Mouse (Mus musculus): ENCODE data around the gene Dnmt3c.
"Not testable (repeated sequence)": the region's sequence is repeated elsewhere in the genome, so short reads cannot be mapped to it uniquely, and the experiment has no call there.

Dnmt3c gene

DNA sequence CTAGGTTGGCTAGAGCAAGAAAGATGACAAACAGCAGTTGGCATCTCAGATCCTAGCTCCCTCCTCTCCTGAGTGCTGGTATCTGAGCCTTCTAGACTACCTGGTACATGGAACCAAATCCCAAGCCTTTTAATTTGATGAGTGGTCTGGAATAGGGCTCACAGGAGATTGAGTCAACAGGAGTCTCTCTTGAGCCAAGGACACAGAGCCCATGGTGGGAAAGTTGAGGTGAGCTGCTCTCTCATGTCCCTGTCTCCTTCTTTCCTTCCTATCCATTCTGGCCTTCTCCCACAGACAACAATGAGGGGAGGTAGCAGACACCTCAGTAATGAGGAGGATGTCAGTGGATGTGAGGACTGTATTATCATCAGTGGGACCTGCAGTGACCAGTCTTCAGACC, at the start of gene Dnmt3c:
Gene Dnmt3c, plus strand, starts transcription at position 301 of the 400 bp plus-strand sequence.
- DNase-seq = no peak

DNA sequence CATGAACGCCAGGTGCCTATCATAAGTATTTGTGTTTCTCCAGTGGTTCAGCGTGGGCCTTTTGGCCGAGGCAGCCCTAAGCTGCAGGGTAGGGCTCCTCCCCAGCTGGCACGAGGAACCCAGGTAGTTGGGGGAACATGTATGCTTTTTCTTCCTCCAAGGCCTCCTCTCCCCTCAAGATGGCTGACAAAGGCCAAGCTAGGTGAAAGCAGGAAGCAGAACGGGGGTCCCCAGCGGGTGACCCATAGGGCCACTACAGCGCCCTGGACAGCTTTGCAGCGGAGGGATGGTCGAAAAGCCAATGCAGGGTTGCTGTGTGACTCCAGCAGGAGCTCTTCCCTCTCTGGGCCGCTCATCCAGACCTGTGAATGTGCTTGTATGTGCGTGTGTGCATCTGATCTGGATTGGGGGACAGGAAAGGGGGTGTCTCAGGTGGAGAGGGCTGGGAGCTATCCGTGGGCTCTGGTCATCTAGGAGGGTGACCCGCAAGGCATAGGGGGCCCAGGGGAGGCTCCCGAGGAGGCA, 47.6 kb upstream of the Dnmt3c start:
- no peak for DNase-seq

DNA sequence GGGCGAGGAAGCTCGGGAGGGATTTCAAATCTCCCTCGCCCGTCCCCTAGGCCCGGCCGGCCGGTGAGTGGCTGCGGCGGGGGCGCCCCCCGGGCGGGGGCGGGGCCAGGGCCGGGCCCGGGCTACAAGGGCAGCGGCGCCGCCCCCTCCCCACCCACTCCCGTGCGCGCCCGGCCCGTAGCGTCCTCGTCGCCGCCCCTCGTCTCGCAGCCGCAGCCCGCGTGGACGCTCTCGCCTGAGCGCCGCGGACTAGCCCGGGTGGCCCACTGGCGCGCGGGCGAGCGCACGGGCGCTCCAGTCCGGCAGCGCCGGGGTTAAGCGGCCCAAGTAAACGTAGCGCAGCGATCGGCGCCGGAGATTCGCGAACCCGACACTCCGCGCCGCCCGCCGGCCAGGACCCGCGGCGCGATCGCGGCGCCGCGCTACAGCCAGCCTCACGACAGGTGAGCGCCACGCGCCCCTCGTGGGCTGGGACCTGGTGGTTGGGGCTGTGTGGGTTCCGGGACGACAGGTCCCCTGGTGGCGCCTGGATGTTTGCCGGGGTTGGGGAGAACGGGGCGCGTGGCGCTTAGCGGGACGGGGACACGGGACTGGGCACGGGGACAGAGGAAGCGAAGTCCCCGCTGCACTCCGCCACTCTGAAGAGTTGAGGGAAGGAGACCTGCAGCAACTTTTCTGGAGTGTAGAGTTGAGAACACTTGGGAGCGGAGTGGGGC, 47.0 kb upstream of the Dnmt3c start, which contains the start of gene Dnmt3b:
Gene Dnmt3b, plus strand, starts transcription at position 153 of the 716 bp plus-strand sequence.
- peak; percentile 57 for DNase-seq

DNA sequence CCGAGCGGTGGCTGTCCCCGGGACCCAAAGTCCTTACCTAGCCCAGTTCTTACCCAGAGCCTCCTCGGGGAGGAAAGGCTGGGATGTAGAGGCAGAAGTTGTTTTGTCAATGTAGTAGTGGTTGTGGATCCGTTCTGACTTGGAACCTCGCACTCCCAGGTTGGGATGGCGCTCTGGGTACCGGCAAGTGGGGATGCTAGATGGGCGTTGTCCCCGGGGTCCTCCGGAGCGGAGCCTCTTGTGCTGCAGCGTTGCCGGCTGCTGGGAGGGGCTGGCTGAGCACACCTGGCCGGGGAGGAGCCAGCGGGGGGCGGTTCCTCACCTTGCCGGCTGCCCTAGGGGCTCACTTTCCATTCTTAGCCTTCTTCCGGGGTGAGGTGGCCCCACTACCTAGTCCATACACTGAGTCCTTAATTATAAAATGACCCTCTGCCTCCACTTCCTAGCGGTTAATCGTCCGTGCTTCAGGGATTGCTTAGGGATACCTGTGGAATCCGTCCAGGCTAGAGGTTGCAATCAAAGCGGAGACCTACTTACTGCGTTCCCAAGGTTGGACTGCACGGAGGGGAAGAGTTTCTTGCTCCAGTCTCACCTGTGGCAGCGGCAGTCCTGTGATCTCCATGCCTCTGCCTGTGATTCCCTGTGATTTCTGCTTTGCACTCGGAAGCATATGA, 46.3 kb upstream of the Dnmt3c start:
- DNase-seq = no peak

DNA sequence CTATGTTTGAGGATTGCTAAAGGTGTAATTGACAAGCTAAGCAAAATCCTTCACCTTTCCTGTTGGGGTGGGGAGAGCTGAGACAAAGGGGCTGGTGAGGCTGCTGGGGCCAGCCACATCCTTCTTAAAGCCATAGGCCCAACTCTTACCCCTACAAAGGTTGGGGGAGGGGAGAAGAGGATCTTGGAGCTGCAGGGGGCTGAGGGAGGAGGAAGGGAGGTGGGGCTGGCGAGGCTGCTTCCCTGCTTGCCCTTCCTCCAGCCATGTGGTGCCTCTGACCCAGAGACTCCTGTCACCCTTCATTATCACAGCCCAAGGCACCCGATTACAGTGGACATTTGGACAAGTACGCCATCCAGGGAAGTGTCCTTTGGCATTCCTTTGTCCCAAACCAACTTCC, 44.8 kb upstream of the Dnmt3c start:
- no peak for DNase-seq

DNA sequence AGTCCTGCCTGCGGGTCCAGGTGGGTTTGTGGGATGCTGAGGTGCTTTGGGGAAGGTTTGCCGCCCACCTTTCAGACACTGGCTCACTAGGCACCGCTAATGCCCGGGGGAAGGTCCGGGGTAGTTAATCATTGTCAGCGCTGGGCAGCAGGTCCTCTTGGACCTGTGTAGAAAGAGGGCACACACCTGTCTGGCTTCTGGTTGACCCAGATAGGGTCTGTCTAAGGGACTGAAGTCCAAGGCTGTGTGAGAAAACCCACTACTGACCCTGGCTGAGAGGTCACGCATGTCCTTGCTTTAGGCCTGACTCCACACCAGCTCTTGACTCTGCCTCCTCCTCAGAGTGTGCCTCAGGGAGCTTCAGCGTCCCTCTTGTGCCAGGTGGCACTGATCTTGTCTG, 38.8 kb upstream of the Dnmt3c start:
- DNase-seq = not testable (repeated sequence)

DNA sequence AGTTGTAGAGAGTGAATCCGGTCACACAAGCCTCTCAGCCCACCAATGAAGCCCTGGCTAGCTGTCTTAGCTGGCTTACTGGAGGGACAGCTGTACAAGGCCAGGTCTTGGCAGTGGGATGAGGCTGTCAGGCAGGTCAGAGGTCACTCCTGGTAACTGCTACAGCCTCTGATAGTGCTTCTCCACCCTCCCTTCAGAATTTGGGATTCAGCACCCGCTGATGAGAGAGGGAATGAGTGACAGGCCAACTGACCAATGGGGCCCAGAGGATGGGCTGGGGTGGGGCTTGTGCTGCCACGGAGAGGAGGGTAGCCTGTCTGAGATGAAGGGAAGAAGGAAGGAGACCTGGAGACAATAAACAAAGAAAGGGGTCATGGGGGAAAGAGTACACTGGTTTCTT, 35.8 kb upstream of the Dnmt3c start:
- no peak for DNase-seq

DNA sequence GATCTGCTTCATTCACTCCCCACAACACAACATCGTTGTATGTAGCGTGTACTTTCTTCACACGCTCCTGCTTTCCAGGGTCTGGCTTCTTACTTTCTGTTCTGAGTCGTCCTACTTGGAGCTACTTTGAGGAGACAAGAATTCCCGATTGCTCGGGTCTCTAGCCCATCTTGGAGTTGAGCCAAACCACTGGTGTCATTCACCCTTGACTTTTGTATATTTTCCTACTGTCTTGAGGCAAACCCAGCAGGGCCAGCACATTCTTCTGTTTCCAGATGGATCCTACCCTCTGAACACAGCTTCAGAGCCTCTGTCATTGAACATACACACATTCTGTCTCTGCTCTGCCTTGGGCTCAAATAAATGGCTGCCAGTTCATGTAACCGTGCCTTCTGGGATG, 31.1 kb upstream of the Dnmt3c start:
- DNase-seq = no peak

DNA sequence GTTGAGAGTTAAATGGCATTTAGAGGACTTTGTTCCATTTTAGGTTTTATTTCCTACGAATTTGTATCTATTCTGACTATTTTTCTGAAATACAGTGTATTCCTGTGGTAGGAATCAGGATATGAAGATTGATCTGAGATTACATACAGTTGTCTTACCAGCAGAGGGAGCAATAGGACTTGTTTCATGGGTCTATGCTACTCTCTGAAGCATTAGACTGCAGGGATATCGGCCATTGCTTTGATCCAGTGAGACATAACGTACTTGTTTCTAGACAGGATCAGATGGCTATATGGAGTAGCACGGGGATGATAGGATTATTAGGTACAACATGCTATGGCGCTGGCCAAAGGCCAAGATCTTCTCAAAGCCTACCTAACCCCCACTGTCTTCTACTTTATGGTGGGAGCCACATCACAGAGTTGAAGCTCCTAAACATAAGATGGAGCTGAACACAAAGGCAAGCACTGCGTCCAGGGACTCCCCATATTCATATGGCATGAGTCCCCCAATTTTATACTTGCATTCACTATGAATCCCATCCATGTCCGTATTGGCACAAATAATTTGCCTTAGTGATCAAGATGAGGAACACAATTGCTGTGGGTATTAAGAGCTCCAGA, 27.6 kb upstream of the Dnmt3c start:
- DNase-seq = peak; percentile 16

DNA sequence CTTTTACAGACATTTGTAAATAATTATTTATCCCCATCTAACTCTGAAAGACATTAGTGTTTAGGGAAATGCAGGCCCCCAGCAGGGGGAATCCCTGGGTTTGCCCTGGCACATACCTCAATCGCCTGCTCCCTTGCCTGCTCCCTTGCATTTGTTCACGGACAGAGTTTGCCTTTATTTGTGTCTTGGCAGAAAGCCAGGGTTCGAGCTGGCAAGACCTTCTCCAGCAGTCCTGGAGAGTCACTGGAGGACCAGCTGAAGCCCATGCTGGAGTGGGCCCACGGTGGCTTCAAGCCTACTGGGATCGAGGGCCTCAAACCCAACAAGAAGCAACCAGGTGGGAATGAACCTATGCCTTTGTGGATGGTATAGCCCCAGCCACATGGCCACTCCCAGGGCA, 26.3 kb upstream of the Dnmt3c start:
- DNase-seq = peak; percentile 13

DNA sequence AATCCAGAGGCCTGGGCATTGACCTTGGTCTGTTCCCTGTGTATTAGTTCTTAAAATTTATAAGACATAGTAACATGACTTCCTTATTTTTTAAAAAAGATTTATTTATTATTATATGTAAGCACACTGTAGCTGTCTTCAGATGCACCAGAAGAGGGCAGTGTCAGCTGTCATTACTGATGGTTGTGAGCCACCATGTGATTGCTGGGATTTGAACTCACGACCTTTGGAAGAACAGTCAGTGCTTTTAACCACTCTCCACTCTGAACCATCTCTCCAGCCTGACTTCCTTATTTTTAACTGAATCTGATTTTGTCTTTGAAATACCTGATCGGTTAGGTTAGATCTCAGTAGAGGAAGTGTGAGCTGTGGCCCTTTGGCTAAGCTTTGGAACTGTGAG, 23.8 kb upstream of the Dnmt3c start:
- no peak for DNase-seq

DNA sequence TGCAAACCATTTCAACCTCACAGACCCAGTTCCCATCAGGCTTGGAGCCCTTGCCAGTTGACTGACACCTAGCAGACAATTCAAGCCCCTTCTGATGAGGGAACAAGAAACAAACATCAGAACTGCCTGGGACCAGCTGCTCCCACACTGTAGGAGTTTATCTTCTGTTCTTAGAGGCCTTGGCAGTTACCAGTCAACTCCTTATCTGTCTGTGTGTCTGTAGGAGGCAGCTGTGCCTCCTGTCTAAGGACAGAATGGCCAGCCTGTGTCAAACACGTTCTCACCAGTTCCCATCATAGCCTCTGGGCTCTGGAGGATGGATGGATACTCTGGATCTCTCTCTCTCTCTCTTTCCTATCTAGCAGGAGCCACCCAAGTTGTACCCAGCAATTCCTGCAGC, 21.1 kb upstream of the Dnmt3c start:
- not testable (repeated sequence) for DNase-seq

DNA sequence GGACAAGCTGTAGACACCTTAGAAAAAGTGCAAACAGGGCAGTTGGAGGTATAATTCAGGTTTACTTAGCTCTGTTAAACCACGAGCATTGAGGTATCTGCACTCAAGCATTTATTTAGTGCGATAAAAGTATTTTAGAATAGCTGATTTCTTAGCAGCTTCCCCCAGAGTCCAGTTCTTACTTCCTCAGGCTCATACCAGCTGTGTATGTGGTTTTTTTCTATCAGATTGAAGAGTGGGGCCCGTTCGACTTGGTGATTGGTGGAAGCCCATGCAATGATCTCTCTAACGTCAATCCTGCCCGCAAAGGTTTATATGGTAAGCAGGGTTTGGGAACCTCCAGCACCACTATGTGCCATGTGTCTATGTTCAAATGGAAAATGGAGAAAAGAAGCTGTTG, 19.5 kb upstream of the Dnmt3c start:
- no peak for DNase-seq

DNA sequence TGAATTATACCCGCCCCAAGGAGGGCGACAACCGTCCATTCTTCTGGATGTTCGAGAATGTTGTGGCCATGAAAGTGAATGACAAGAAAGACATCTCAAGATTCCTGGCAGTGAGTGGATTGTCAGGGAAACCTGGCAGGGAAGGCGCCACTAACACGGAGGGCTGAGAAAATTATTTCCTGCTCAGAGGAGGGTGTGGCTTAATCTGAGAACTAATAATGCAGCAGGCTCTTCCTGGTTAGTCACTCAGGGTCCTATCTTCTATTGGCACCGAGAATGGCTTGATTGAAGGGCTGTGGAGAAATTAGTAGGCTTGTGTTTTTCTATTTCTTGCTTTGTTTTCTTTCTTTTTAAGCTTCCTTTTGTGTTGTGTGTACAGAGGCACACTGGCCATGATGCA, 18.9 kb upstream of the Dnmt3c start:
- DNase-seq = no peak

DNA sequence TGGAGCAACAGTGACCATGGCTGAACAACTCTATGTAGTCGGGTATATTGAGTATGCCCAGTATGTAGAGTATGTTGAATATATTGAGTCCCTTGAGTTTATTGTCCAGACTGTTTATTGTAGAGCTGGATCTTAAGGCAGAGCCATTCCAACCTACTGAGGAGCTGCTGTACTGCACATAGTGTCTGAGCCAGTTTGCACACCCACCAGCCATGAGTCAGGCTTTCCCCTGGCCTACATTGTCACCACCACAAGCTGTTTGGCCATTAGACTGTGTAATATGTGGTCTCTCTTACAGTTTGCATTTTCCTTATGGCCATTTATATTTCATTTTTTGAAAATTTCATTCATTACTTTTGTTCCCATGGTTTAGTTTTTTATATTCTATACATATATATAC, 16.5 kb upstream of the Dnmt3c start:
- DNase-seq = no peak

DNA sequence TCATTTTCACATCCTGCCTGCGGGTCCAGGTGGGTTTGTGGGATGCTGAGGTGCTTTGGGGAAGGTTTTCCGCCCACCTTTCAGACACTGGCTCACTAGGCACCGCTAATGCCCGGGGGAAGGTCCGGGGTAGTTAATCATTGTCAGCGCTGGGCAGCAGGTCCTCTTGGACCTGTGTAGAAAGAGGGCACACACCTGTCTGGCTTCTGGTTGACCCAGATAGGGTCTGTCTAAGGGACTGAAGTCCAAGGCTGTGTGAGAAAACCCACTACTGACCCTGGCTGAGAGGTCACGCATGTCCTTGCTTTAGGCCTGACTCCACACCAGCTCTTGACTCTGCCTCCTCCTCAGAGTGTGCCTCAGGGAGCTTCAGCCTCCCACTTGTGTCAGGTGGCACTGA, 3.0 kb upstream of the Dnmt3c start:
- DNase-seq = not testable (repeated sequence)

DNA sequence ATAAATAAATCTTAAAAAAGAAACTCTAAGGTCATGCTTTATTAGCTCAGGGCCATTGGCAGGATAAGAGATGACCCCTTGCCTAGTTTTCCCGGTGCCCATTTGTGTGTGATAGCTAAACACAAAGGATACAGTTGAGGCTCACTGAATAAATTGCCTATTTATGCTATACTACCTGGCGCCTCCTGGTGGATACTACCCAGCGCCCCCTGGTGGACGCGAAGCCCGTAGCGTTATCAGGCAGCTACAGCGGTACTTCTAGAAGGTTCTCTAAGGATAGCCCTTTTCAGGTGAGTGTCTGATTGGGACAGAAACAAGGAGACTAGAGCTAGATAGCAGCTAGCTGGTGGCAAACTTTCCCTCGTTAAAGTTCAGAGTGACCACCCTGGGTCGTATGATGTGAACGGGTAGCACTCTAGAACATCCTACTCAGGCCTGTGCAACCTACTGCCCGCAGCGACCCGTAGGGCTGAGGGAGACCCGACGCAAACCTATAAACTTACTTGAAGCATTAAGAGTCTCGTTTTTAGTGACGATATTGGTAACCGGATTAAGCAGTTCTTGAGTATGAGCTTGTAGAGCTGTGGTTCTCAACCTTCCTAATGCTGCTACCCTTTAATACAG, 1.9 kb upstream of the Dnmt3c start:
- peak; percentile 40 for DNase-seq

DNA sequence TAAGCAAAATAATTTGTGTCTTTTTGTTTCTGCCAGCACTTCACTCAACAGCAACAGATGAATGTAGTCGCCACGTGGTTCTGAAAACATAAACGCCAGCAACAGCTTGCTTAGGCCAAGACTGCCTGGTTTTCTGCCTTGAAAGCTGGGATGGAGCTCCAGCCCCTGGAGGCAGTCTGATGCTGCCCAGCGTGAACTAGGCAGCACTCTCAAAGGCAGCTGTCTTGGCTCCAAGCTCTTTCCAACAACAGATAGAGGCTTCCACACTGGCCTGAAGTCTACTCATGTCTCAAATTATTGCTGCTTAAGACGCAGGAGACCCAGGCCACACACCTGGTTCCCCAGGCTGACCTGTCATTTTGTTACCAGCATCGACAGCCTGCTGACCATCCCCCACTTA, 6.9 kb downstream of the Dnmt3c start:
- DNase-seq = no peak

DNA sequence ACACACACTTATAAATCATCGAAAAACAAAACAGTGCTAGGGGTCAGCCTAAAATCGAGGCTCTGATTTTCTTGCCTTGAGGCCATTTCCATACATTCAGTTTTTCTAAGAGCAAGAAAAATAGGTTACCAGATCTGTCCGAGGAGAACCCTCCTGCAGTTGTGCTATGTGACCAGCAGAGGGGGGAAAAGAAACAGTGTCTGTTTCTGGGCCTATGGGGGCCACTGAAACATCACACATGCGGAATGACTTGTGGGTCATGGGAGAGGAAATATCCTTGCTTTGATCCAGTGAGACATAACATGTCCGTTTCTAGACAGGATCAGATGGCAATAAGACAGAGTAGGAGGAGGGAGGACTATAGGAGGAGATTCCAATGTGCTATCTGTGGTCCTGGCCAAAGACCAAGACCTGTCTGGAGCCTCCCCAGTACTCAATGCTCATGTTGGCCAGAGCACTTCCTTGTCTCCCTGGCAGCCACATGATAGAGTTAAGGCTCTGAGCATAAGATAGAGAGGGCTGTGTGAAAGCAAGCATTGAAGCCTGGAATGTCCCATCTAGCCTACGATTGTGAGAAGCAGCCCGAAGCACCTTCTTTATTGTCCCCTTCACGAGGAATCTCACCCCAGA, 14.4 kb downstream of the Dnmt3c start:
- DNase-seq = no peak

DNA sequence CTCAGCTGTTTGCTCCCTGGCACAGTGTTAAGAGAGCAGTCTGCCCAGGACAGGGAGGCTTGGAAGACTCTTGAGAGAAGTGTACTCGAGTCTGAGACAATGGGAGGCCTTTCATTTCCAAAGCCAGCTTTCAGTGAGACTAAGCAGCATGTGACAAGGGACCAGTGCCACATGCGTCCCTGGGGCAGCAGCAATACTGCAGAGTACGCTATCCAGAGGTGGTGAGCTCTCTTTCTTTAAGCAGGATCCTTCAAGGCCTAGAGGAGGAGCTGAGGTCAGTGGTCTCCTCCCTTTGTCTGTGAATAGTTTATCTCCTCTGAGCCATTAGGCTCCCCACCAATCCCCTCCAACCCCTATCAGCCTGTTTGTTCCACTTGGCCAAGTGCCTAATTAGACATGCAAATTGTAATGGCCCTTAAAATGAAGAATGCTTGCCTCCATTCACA, 16.2 kb downstream of the Dnmt3c start:
- DNase-seq = peak; percentile 5

DNA sequence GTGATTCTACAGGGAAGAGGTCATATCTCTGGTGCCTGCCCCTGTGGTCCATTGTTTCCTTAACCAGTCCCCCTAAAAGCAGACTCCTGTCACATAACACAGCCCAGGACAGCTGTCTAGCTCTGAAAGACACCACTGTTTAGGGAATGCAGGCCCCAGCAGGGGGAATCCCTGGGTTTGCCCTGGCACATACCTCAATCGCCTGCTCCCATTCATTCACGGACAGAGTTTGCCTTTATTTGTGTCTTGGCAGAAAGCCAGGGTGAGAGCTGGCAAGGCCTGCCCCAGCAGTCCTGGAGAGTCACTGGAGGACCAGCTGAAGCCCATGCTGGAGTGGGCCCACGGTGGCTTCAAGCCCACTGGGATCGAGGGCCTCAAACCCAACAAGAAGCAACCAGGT, 16.8 kb downstream of the Dnmt3c start:
- DNase-seq = peak; percentile 53

DNA sequence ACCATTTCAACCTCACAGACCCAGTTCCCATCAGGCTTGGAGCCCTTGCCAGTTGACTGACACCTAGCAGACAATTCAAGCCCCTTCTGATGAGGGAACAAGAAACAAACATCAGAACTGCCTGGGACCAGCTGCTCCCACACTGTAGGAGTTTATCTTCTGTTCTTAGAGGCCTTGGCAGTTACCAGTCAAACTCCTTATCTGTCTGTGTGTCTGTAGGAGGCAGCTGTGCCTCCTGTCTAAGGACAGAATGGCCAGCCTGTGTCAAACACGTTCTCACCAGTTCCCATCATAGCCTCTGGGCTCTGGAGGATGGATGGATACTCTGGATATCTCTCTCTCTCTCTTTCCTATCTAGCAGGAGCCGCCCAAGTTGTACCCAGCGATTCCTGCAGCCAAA, 21.4 kb downstream of the Dnmt3c start:
- not testable (repeated sequence) for DNase-seq

DNA sequence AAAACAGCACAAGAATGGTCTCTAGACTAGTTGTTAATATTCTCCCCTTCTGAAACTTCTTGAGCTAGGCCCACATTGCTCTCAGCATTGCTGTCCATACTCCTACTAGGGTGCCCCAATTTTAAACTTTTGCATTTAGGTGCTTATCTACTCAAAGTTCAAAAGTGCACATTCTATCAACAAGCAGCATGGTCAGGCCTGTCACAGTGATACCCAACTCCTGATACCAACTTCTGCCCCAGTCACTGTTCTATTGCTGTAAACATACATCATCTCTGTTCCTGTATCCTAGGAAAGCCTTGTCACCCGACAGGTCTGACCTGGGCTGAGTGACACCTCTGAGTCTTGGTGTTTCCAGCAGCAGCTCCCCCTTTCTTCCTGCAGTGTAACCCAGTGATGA, 26.6 kb downstream of the Dnmt3c start:
- DNase-seq = no peak

All from right cerebral cortex, postnatal 4 days (tissue).